Mouse (Mus musculus) liver, adult 2 months (tissue): ENCODE measurements at regions not wholly inside any gene's neighbourhood (a gene's known extent, or its start where the extent isn't known, plus 50 kb on each side); places are given as distances from the start of the nearest gene placed in this dataset.

ENCODE experiments used
- DNase-seq: peaks from one replicate; pipeline ENCODE4 v3.0.0-alpha.2; 2011; ENCODE audit warnings: low read depth, low spot score; ENCODE audit errors: extremely low read depth
- H3K27ac ChIP-seq: fragments of 200-500 bp; replicated peaks from 2 replicates; pipeline ENCODE4 v1.5.1; 2012; ENCODE audit warnings: low read depth, mild to moderate bottlenecking, control low read depth, inconsistent platforms, low read length; ENCODE audit not compliant: insufficient read depth
- H3K27me3 ChIP-seq: fragments of 200-500 bp; 2 replicates; pipeline ENCODE4 v1.6.1; 2012; ENCODE audit warnings: mild to moderate bottlenecking, moderate library complexity, low read length, inconsistent platforms; ENCODE audit not compliant: control insufficient read depth, insufficient read depth
- H3K36me3 ChIP-seq: fragments of 200-500 bp; 2 replicates; pipeline ENCODE4 v1.6.1; 2012; ENCODE audit warnings: low read length, inconsistent platforms; ENCODE audit not compliant: control insufficient read depth, insufficient read depth
- H3K4me1 ChIP-seq: fragments of 200-500 bp; 2 replicates; pipeline ENCODE4 v1.6.1; 2011; ENCODE audit warnings: low read length; ENCODE audit not compliant: control insufficient read depth, insufficient read depth
- H3K4me3 ChIP-seq: fragments of 200-500 bp; 2 replicates; pipeline ENCODE4 v1.5.1; 2011; ENCODE audit warnings: low read depth, mild to moderate bottlenecking, control low read depth, low read length, moderate library complexity; ENCODE audit not compliant: insufficient read depth
- H3K79me2 ChIP-seq: fragments of 200-500 bp; 2 replicates; pipeline ENCODE4 v1.6.1; 2012; ENCODE audit warnings: inconsistent platforms, mild to moderate bottlenecking, low read length, moderate library complexity; ENCODE audit not compliant: control insufficient read depth, insufficient read depth
- H3K9ac ChIP-seq: fragments of 200-500 bp; 2 replicates; pipeline ENCODE4 v1.6.1; 2012; ENCODE audit warnings: low read depth, mild to moderate bottlenecking, control low read depth, inconsistent platforms, low read length
- CTCF ChIP-seq: fragments of 200-500 bp; IDR thresholded peaks from 2 replicates; pipeline ENCODE4 v1.5.1; 2011; ENCODE audit warnings: low read depth, low read length, control low read depth
- POLR2A ChIP-seq: fragments of 200-500 bp; IDR thresholded peaks from 2 replicates; pipeline ENCODE4 v1.6.1; 2011; ENCODE audit warnings: low read length, control low read depth; ENCODE audit not compliant: insufficient read depth; ENCODE audit errors: extremely low read depth
- WGBS: fragments of 180-500 bp; shearing (Covaris S2); methylation state at CpG from one replicate; pipeline ENCODE4 v1.1.7; 2018; 5-methylcytosine and 5-hydroxymethylcytosine counted together

GRCm38 (mm10) chr4:142554716-142555115, 315.5 kb upstream of the Kazn start:
- TF ChIP-seq CTCF (no peak), POLR2A (no peak)
- Histone ChIP-seq H3K9ac (no peak overlapping the region), H3K4me3 (no peak overlapping the region), H3K4me1 (no peaks in the 10 kb centered on the region), H3K27me3 (no peaks in the 10 kb centered on the region), H3K36me3 (no peaks in the 10 kb centered on the region), H3K27ac (no peak overlapping the region), H3K79me2 (no peaks in the 10 kb centered on the region)
- no peak for DNase-seq
- WGBS, result 70% methylated on average over 3 of the region's 3 CpGs

- 85% methylated on average over 1 of the region's 1 CpGs for WGBS
- Histone ChIP-seq H3K27me3 (no peaks in the 10 kb centered on the region), H3K4me1 (no peaks in the 10 kb centered on the region), H3K9ac (no peak overlapping the region), H3K79me2 (no peaks in the 10 kb centered on the region), H3K27ac (no peak overlapping the region), H3K4me3 (no peak overlapping the region), H3K36me3 (no peaks in the 10 kb centered on the region)
- DNase-seq, result no peak
- TF ChIP-seq POLR2A, result no peak
- no peak for TF ChIP-seq CTCF
These were observed 306.7 kb upstream of the Kazn start for GRCm38 (mm10) chr4:142545871-142546270.

GRCm38 (mm10) chr4:142545187-142545586, 306.0 kb upstream of the Kazn start:
- Histone ChIP-seq H3K4me1 (no peaks in the 10 kb centered on the region), H3K79me2 (no peaks in the 10 kb centered on the region), H3K27ac (no peak overlapping the region), H3K27me3 (no peaks in the 10 kb centered on the region), H3K4me3 (no peak overlapping the region), H3K36me3 (no peaks in the 10 kb centered on the region), H3K9ac (no peak overlapping the region)
- no peak for DNase-seq
- WGBS, result 23% methylated on average over 1 of the region's 1 CpGs
- TF ChIP-seq CTCF, result no peak
- TF ChIP-seq POLR2A, result no peak

- H3K27me3 ChIP-seq, result no peaks in the 10 kb centered on the region
- H3K4me1 ChIP-seq, result no peaks in the 10 kb centered on the region
- DNase-seq, result no peak
- H3K9ac ChIP-seq, result no peak overlapping the region
- no peak overlapping the region for H3K4me3 ChIP-seq
- TF ChIP-seq POLR2A (no peak), CTCF (no peak)
- H3K79me2 ChIP-seq, result no peaks in the 10 kb centered on the region
- H3K27ac ChIP-seq, result no peak overlapping the region
- no peaks in the 10 kb centered on the region for H3K36me3 ChIP-seq
- WGBS, result 77% methylated on average over 8 of the region's 8 CpGs
These were observed 305.5 kb upstream of the Kazn start for GRCm38 (mm10) chr4:142544736-142545135.

- WGBS, result 77% methylated on average over 12 of the region's 12 CpGs
- TF ChIP-seq POLR2A, result no peak
- TF ChIP-seq CTCF, result no peak
- H3K79me2 ChIP-seq, result no peaks in the 10 kb centered on the region
- no peak overlapping the region for H3K9ac ChIP-seq
- DNase-seq, result no peak
- no peak overlapping the region for H3K27ac ChIP-seq
- H3K36me3 ChIP-seq, result no peaks in the 10 kb centered on the region
- H3K27me3 ChIP-seq, result no peaks in the 10 kb centered on the region
- H3K4me1 ChIP-seq, result no peaks in the 10 kb centered on the region
- H3K4me3 ChIP-seq, result no peak overlapping the region
These were observed 300.1 kb upstream of the Kazn start for GRCm38 (mm10) chr4:142539200-142539750.

GRCm38 (mm10) chr4:142527080-142527479, 287.9 kb upstream of the Kazn start:
- no peak overlapping the region for H3K4me3 ChIP-seq
- no peaks in the 10 kb centered on the region for H3K27me3 ChIP-seq
- H3K27ac ChIP-seq, result no peak overlapping the region
- H3K79me2 ChIP-seq, result no peaks in the 10 kb centered on the region
- 84% methylated on average over 6 of the region's 6 CpGs for WGBS
- H3K4me1 ChIP-seq, result no peaks in the 10 kb centered on the region
- H3K36me3 ChIP-seq, result no peaks in the 10 kb centered on the region
- no peak overlapping the region for H3K9ac ChIP-seq
- no peak for DNase-seq
- TF ChIP-seq POLR2A, result no peak
- no peak for TF ChIP-seq CTCF
